Mouse (Mus musculus): ENCODE measurements around the gene Igfals. TPM values are rescaled to one million over a fixed set of nuclear protein-coding genes. Genes with fewer than 3 reads are reported as not detected.
A peak's percentile ranks its signal among the peaks of the same experiment; 100 is the strongest.

The Igfals gene
- polyA plus RNA-seq, 1 experiment from 2014 or later, result 0.19 TPM

DNA sequence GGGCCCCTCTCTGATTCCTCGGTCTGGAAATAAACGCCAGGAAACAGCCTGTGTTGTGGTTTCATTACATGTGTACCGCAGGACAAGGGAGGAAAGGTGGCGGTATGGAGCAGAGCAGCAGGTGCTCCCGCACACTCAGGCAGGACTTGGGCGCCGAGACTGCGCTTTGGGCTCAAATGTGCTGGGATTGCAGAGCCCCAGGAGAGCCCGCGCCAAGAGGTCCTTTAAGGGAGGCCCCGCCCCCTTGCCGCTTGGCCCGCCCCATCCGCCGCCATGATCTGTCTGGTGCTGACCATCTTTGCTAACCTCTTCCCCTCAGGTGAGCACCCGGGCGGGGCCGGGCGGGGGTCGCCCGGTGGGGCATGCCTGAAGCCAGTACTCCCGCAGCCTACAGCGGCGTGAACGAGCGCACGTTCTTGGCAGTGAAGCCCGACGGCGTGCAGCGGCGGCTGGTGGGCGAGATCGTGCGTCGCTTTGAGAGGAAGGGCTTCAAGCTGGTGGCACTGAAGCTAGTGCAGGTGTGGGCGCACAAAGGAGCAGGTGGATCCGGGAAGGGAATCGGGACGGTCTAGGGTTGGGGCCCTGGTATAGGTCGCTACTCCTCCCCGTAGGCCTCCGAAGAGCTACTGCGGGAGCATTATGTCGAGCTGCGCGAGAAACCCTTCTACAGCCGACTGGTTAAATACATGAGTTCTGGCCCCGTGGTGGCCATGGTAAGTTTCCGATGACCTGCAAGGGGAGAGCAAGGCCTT is 30.6 kb downstream of the Igfals start, which contains the start of gene Nme3:
Gene Nme3 (plus strand): TSS at position 260 of the 752 bp plus-strand sequence.
- Histone ChIP-seq H3K4me2 (ENCODE audit: low read length) (peak within 1 kb of the TSS; percentile 92), H3K4me1 (replicated peaks; ENCODE audit: control insufficient read depth, insufficient read depth, low read length) (peaks cover 31% of the 10 kb centered on the region), H3K9ac (replicated peaks; ENCODE audit: low read depth, low read length) (peak within 1 kb of the TSS; percentile 84), H3K27me3 (replicated peaks; ENCODE audit: control insufficient read depth, insufficient read depth, low read length) (no peaks in the 10 kb centered on the region), H3K4me3 (replicated peaks; ENCODE audit: low read length) (peak within 1 kb of the TSS; percentile 87), H3K9me3 (ENCODE audit: control insufficient read depth, low read length) (no peaks in the 10 kb centered on the region), H3K36me3 (ENCODE audit: control insufficient read depth, insufficient read depth) (peaks cover 22% of the 10 kb centered on the region), H3K27ac (ENCODE audit: low read length) (peak within 1 kb of the TSS; percentile 87)
- under 1% methylated on average over 50 of the region's 50 CpGs for WGBS
- peak; percentile 75 for ATAC-seq

DNA sequence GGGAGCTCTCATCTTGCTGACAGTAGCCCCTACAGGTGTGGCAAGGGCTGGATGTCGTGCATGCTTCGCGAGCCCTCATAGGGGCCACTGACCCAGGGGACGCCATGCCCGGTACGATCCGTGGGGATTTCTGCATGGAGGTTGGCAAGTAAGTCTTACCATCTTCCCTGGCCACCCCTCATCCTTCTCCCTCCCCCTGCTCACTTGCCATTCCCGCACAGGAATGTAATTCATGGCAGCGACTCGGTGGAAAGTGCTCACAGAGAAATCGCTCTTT is 31.1 kb downstream of the Igfals start:
- peak overlapping the region; percentile 87 for H3K27ac ChIP-seq (ENCODE audit: low read length)
- H3K27me3 ChIP-seq (replicated peaks; ENCODE audit: control insufficient read depth, insufficient read depth, low read length), result no peaks in the 10 kb centered on the region
- H3K4me3 ChIP-seq (replicated peaks; ENCODE audit: low read length), result peak overlapping the region; percentile 87
- no peaks in the 10 kb centered on the region for H3K9me3 ChIP-seq (ENCODE audit: control insufficient read depth, low read length)
- WGBS, result 29% methylated on average over 11 of the region's 11 CpGs
- peak overlapping the region; percentile 84 for H3K9ac ChIP-seq (replicated peaks; ENCODE audit: low read depth, low read length)
- H3K36me3 ChIP-seq (ENCODE audit: control insufficient read depth, insufficient read depth), result peaks cover 25% of the 10 kb centered on the region
- no peak for ATAC-seq
- H3K4me2 ChIP-seq (ENCODE audit: low read length), result peak overlapping the region; percentile 92
- peaks cover 31% of the 10 kb centered on the region for H3K4me1 ChIP-seq (replicated peaks; ENCODE audit: control insufficient read depth, insufficient read depth, low read length)

DNA sequence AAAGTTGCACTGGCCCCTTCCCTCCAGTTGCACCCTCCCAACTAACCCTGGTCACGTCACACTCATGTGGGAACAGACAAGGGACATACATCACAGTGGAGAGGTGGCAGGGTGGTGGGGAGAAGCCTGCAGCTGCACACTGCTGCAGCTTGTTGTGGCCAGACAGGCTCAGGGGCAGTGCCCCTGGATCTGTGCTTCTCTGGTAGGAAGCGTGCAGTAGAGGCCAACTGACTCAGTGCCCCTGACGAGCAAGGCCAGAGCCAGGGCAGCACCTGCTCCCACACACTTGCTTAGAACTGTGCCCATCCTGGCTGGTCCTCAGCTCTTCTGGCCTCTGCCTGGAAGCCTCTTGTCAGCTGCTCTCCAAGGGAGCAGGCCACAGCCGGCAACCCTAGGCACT is 31.8 kb downstream of the Igfals start:
- Histone ChIP-seq H3K9me3 (ENCODE audit: control insufficient read depth, low read length) (no peaks in the 10 kb centered on the region), H3K4me3 (replicated peaks; ENCODE audit: low read length) (peak overlapping the region; percentile 87), H3K4me2 (ENCODE audit: low read length) (peak overlapping the region; percentile 92), H3K27ac (ENCODE audit: low read length) (no peak overlapping the region), H3K9ac (replicated peaks; ENCODE audit: low read depth, low read length) (no peak overlapping the region), H3K27me3 (replicated peaks; ENCODE audit: control insufficient read depth, insufficient read depth, low read length) (no peaks in the 10 kb centered on the region), H3K4me1 (replicated peaks; ENCODE audit: control insufficient read depth, insufficient read depth, low read length) (peaks cover 31% of the 10 kb centered on the region), H3K36me3 (ENCODE audit: control insufficient read depth, insufficient read depth) (peaks cover 29% of the 10 kb centered on the region)
- ATAC-seq, result no peak
- WGBS, result 77% methylated on average over 4 of the region's 4 CpGs

DNA sequence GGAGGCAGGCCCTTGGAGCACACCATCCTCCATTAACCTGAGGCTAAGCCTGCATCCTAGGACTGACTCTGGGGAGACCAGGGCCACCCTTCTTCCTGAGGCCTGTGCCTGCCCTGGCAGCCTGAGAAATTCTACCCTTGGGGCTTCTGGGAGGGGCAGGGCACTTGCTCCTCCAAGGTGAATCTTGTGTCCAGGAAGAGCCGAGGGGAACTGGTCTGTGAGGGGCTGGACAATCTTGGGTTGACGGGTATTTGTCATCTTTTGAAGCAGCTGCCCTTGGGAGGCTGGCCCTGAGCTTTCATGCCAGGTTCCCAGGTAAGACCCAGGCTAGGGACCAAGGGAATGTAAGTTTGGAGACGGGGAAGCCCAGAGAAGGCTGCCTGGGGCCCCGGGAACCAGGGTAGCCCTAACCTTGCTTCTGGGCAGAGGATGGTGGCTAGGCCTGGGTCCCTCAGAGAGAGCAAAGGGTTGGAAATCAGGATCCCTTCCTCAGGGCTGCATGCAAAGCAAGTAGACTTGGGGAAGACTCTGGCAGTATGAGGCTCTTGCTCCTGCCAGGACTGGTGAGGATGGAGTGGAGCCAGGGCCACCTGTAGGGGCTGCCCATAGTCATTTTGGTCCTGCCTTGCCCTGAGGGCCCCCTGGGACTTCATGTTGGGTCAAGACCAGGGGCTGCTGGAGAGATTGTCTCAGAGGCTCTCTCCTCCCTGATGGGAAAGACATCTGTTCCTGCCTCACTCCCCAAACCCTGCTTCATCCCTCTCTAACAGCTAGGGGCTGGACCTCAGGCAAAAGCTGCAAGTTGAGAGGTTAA is 32.5 kb downstream of the Igfals start:
- Histone ChIP-seq H3K27ac (ENCODE audit: low read length) (no peak overlapping the region), H3K36me3 (ENCODE audit: control insufficient read depth, insufficient read depth) (peaks cover 30% of the 10 kb centered on the region), H3K9ac (replicated peaks; ENCODE audit: low read depth, low read length) (no peak overlapping the region), H3K4me2 (ENCODE audit: low read length) (no peak overlapping the region), H3K9me3 (ENCODE audit: control insufficient read depth, low read length) (no peaks in the 10 kb centered on the region), H3K27me3 (replicated peaks; ENCODE audit: control insufficient read depth, insufficient read depth, low read length) (no peaks in the 10 kb centered on the region), H3K4me1 (replicated peaks; ENCODE audit: control insufficient read depth, insufficient read depth, low read length) (peaks cover 31% of the 10 kb centered on the region), H3K4me3 (replicated peaks; ENCODE audit: low read length) (no peak overlapping the region)
- ATAC-seq, result no peak
- 79% methylated on average over 4 of the region's 4 CpGs for WGBS

DNA sequence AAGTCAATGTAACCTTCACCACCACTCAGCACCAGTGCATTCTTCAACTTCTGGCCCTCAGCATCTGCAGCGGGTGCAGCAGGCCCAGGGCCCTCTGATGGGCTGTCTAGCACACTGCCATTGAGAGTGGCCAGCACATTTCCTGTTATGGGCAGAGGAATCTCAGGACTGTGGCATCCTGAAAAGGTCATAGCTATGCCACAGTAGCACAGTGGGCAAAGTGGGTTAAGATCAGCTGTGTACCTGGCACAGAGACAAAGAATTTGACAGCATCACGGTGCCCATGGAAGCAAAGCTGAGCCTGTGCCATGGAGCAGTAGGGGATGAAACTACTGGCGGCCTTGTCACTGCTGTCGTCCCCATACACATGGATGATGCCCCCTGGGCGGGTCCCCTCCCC is 33.4 kb downstream of the Igfals start:
- 77% methylated on average over 5 of the region's 5 CpGs for WGBS
- no peak overlapping the region for H3K4me3 ChIP-seq (replicated peaks; ENCODE audit: low read length)

DNA sequence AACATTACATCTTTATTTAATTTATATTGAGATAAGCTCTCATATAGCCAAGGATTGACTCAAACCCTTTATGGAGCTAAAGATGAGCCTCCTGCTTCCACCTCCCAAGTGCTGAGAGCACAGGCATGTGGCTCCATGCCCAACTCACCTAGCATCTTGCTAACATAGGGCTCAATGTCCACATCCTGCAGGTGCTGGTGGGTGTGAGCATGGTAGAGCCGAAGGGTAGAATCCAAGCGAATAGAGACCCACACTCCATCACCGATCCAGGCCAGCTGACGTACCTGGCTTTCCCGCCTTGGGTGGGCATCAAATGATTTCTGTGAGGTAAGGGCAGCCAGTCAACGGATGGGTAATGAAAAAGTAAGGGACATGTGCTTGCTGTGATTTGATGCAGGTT is 34.2 kb downstream of the Igfals start:
- ATAC-seq, result no peak
- 95% methylated on average over 6 of the region's 6 CpGs for WGBS

More for the DNA sequence above, 33.4 kb downstream of the Igfals start:
- ATAC-seq, result no peak
- Histone ChIP-seq H3K9me3 (ENCODE audit: control insufficient read depth, low read length) (no peaks in the 10 kb centered on the region), H3K9ac (replicated peaks; ENCODE audit: low read depth, low read length) (no peak overlapping the region), H3K4me1 (replicated peaks; ENCODE audit: control insufficient read depth, insufficient read depth, low read length) (peaks cover 25% of the 10 kb centered on the region), H3K4me2 (ENCODE audit: low read length) (no peak overlapping the region), H3K27ac (ENCODE audit: low read length) (no peak overlapping the region), H3K36me3 (ENCODE audit: control insufficient read depth, insufficient read depth) (peaks cover 35% of the 10 kb centered on the region), H3K27me3 (replicated peaks; ENCODE audit: control insufficient read depth, insufficient read depth, low read length) (no peaks in the 10 kb centered on the region)

DNA sequence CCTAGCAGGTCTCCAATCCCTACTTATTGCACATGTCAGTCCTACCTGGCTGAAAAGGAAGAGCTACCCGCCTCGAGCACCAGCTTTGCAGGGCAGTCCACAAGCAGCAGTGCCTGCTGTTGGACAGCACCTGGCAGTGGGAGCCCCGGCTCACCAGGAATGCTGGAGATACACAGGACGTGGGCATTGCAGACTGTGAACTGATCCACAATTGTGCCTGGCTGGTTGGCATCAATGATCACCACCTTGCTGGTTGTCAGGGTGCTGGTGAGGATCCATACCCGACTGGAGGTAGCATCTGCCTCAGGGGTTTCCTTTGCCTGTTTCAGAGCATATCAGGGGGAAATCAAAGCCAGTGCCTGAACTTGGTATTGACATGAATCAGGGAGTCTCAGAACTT is 36.3 kb downstream of the Igfals start:
- H3K9me3 ChIP-seq (ENCODE audit: control insufficient read depth, low read length), result no peaks in the 10 kb centered on the region
- no peaks in the 10 kb centered on the region for H3K27me3 ChIP-seq (replicated peaks; ENCODE audit: control insufficient read depth, insufficient read depth, low read length)
- WGBS, result 91% methylated on average over 5 of the region's 5 CpGs

More for the DNA sequence above, 34.2 kb downstream of the Igfals start:
- no peak overlapping the region for H3K4me2 ChIP-seq (ENCODE audit: low read length)
- H3K4me1 ChIP-seq (replicated peaks; ENCODE audit: control insufficient read depth, insufficient read depth, low read length), result peaks cover 22% of the 10 kb centered on the region
- H3K27me3 ChIP-seq (replicated peaks; ENCODE audit: control insufficient read depth, insufficient read depth, low read length), result no peaks in the 10 kb centered on the region
- H3K4me3 ChIP-seq (replicated peaks; ENCODE audit: low read length), result no peak overlapping the region
- H3K9ac ChIP-seq (replicated peaks; ENCODE audit: low read depth, low read length), result no peak overlapping the region
- no peak overlapping the region for H3K27ac ChIP-seq (ENCODE audit: low read length)
- no peaks in the 10 kb centered on the region for H3K9me3 ChIP-seq (ENCODE audit: control insufficient read depth, low read length)
- H3K36me3 ChIP-seq (ENCODE audit: control insufficient read depth, insufficient read depth), result peaks cover 43% of the 10 kb centered on the region

DNA sequence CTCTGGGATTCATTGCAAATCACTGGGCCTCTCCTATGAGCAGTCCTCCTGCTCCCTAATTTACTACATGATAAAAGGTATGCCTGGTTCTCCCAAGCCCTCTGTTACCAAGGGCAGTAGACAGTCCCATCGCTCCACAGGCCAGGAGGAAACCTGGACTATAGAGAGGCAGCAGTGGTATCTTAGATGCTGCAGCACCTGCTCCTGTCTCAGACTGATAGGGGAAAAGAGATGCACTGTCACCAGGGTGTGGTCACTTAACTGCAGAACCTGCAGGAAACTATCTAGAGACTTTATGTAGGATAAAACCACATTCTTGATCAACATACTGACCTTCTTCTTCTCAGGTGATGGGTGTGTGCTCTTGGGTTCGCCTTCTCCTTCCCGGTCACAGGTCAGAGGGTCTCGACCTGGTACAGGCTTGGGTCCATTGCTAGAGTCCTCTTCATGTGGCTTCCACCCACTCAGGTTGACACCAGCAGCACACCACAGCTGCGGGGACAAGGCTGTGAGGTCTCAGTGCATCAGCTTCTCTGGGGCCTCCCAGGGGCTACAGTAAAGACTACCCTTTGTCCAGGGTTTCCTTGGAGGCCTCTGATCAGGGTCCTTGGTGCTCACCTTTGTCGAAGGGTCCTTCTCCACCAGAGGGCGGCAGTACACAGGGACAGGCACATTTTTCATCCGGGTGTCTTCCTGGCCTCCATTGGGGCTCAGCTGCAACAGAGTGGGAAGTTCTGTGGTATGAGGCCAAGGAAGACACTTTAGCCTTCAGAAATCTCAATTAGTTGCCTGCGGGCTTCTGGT is 37.1 kb downstream of the Igfals start:
- ATAC-seq, result no peak
- WGBS, result 68% methylated on average over 9 of the region's 9 CpGs
- H3K36me3 ChIP-seq (ENCODE audit: control insufficient read depth, insufficient read depth), result peaks cover 63% of the 10 kb centered on the region

More for the DNA sequence above, 36.3 kb downstream of the Igfals start:
- Histone ChIP-seq H3K27ac (ENCODE audit: low read length) (no peak overlapping the region), H3K4me3 (replicated peaks; ENCODE audit: low read length) (no peak overlapping the region), H3K4me2 (ENCODE audit: low read length) (no peak overlapping the region), H3K36me3 (ENCODE audit: control insufficient read depth, insufficient read depth) (peaks cover 57% of the 10 kb centered on the region), H3K9ac (replicated peaks; ENCODE audit: low read depth, low read length) (no peak overlapping the region), H3K4me1 (replicated peaks; ENCODE audit: control insufficient read depth, insufficient read depth, low read length) (peaks cover 9% of the 10 kb centered on the region)
- ATAC-seq, result no peak

DNA sequence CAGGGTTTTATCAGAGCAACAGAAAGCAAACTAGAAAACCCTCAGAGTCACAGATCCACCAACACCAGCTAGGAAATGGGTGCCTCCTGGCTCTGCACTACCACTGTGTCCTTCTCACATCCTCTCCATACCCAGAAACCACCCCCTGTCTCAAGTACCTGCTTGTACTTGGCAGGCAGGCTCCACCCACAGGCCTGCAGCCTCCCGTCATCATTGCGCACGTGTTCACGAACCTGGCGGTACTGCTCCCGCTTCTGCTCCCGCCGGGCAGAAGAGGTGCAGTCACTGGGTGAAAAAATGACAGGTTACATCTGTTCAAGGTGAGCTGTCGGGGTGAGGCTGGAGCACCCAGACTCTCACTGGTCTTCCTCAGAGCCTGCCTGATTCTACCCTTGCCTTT is 38.0 kb downstream of the Igfals start:
- WGBS, result 93% methylated on average over 9 of the region's 9 CpGs
- H3K9me3 ChIP-seq (ENCODE audit: control insufficient read depth, low read length), result no peaks in the 10 kb centered on the region
- no peak overlapping the region for H3K4me2 ChIP-seq (ENCODE audit: low read length)
- H3K4me1 ChIP-seq (replicated peaks; ENCODE audit: control insufficient read depth, insufficient read depth, low read length), result no peaks in the 10 kb centered on the region
- H3K27me3 ChIP-seq (replicated peaks; ENCODE audit: control insufficient read depth, insufficient read depth, low read length), result no peaks in the 10 kb centered on the region
- no peak overlapping the region for H3K9ac ChIP-seq (replicated peaks; ENCODE audit: low read depth, low read length)
- no peak overlapping the region for H3K4me3 ChIP-seq (replicated peaks; ENCODE audit: low read length)
- no peak for ATAC-seq
- no peak overlapping the region for H3K27ac ChIP-seq (ENCODE audit: low read length)
- H3K36me3 ChIP-seq (ENCODE audit: control insufficient read depth, insufficient read depth), result peaks cover 66% of the 10 kb centered on the region

More for the DNA sequence above, 37.1 kb downstream of the Igfals start:
- no peaks in the 10 kb centered on the region for H3K9me3 ChIP-seq (ENCODE audit: control insufficient read depth, low read length)
- no peak overlapping the region for H3K4me2 ChIP-seq (ENCODE audit: low read length)
- H3K4me3 ChIP-seq (replicated peaks; ENCODE audit: low read length), result no peak overlapping the region
- no peak overlapping the region for H3K9ac ChIP-seq (replicated peaks; ENCODE audit: low read depth, low read length)
- H3K4me1 ChIP-seq (replicated peaks; ENCODE audit: control insufficient read depth, insufficient read depth, low read length), result peaks cover 2% of the 10 kb centered on the region
- H3K27ac ChIP-seq (ENCODE audit: low read length), result no peak overlapping the region
- no peaks in the 10 kb centered on the region for H3K27me3 ChIP-seq (replicated peaks; ENCODE audit: control insufficient read depth, insufficient read depth, low read length)
